19 mouse cellular contexts compared by ENCODE assay signal in the genomic region with DNA sequence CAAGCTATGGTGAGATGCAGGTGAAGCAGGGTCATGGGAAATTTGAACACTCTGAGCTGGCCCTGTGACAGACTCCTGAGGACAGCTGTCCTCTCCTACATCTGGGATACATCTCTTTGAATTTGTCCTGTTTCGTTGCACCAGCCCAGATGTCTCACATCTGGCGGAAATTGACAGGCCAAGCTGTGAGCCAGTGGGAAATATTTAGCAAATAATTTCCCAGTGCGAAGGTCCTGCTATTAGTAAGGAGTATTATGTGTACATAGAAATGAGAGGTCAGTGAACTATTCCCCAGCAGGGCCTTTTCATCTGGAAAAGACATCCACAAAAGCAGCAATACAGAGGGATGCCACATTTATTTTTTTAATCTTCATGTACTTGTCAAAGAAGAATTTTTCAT. TPM values are rescaled to one million over a fixed set of nuclear protein-coding genes. Genes with fewer than 3 reads are reported as not detected.
DNase-seq lines count a peak whose midpoint lies in the region; ATAC-seq and TF ChIP-seq lines count a peak whose summit lies in the region.
"Had no signal": no experiment of that assay in that cellular context is flagged by ENCODE, and none has a peak within 500 bp of the region (broad histone marks: within the 10 kb centered on the region; RNA-seq: fewer than 3 reads in every experiment).

No protein-coding gene starts in this region.

- no peak overlapping the region for H3K4me3 ChIP-seq in hindbrain, embryonic 10.5 days
- no peak overlapping the region for H3K4me3 ChIP-seq in hindbrain, embryonic 16.5 days (ENCODE audit: low read length)
- no peak overlapping the region for H3K4me3 ChIP-seq in lung, postnatal 0 days (ENCODE audit: low read depth, low read length)
- H3K4me3 ChIP-seq: intestine, embryonic 15.5 days; liver, embryonic 12.5 days; midbrain, embryonic 15.5 days had no signal

- H3K9ac ChIP-seq in hindbrain, embryonic 16.5 days (ENCODE audit: low read depth, low read length): no peak overlapping the region
- no peak overlapping the region for H3K9ac ChIP-seq in lung, postnatal 0 days (replicated peaks; ENCODE audit: low read depth)
- H3K9ac ChIP-seq: forebrain, postnatal 0 days; intestine, embryonic 15.5 days; liver, embryonic 12.5 days; midbrain, embryonic 15.5 days had no signal

- no peak for TF ChIP-seq EP300 in lung, postnatal 0 days (IDR thresholded peaks at IDR 0.05)

- ATAC-seq in hindbrain, embryonic 16.5 days: no peak
- ATAC-seq in lung, postnatal 0 days: 0 out of 2 replicates have a peak, but pooled peaks have one; percentile 14
- ATAC-seq: forebrain, postnatal 0 days; intestine, embryonic 15.5 days; liver, embryonic 12.5 days; midbrain, embryonic 15.5 days had no signal

- H3K27ac ChIP-seq in hindbrain, embryonic 10.5 days: no peak overlapping the region
- no peak overlapping the region for H3K27ac ChIP-seq in hindbrain, embryonic 16.5 days (ENCODE audit: low read depth, low read length)
- H3K27ac ChIP-seq in lung, postnatal 0 days (ENCODE audit: low read length): no peak overlapping the region
- H3K27ac ChIP-seq: intestine, embryonic 15.5 days; liver, embryonic 12.5 days; macrophage; midbrain, embryonic 15.5 days had no signal

- H3K27me3 ChIP-seq in hindbrain, embryonic 10.5 days (ENCODE audit: insufficient read depth, poor library complexity, severe bottlenecking): peaks cover 9% of the 10 kb centered on the region; the same call in 1 of the 2 replicates
- no peaks in the 10 kb centered on the region for H3K27me3 ChIP-seq in hindbrain, embryonic 16.5 days (replicated peaks; ENCODE audit: control insufficient read depth, insufficient read depth, low read length)
- H3K27me3 ChIP-seq in lung, postnatal 0 days (replicated peaks; ENCODE audit: insufficient read depth, low read length): no peaks in the 10 kb centered on the region
- H3K27me3 ChIP-seq: intestine, embryonic 15.5 days; liver, embryonic 12.5 days had no signal

- DNase-seq in embryo, embryonic 10.5 days (ENCODE audit: low spot score): peak; percentile 35
- no peak for DNase-seq in embryo, embryonic 9.5 days (ENCODE audit: extremely low spot score)
- DNase-seq in hindbrain, embryonic 10.5 days (ENCODE audit: low spot score): peak; percentile 30
- peak; percentile 24 for DNase-seq in lung, postnatal 0 days (ENCODE audit: low spot score)
- DNase-seq in lung, postnatal 36 days: no peak
- DNase-seq in mesoderm, embryonic 11.5 days (ENCODE audit: low read depth, low spot score): peak; percentile 63
- no peak for DNase-seq in urinary bladder, adult 2 months (ENCODE audit: low spot score)
- DNase-seq: adrenal gland, postnatal 10 days; cerebellum, adult 8-10 months; forebrain, postnatal 0 days; gastrocnemius, postnatal 14 days; left cerebral cortex, postnatal 4 days; right cerebral cortex, postnatal 25 days; thymus, adult 2 months had no signal

- H3K9me3 ChIP-seq in hindbrain, embryonic 10.5 days: no peaks in the 10 kb centered on the region
- no peaks in the 10 kb centered on the region for H3K9me3 ChIP-seq in hindbrain, embryonic 16.5 days (ENCODE audit: control insufficient read depth, low read length)
- no peaks in the 10 kb centered on the region for H3K9me3 ChIP-seq in lung, postnatal 0 days (ENCODE audit: low read length)
- H3K9me3 ChIP-seq: intestine, embryonic 15.5 days; liver, embryonic 12.5 days; midbrain, embryonic 15.5 days had no signal

- H3K4me2 ChIP-seq in hindbrain, embryonic 16.5 days (ENCODE audit: low read length): no peak overlapping the region
- H3K4me2 ChIP-seq in lung, postnatal 0 days (replicated peaks; ENCODE audit: low read depth, low read length): no peak overlapping the region
- H3K4me2 ChIP-seq: intestine, embryonic 15.5 days; liver, embryonic 12.5 days; midbrain, embryonic 15.5 days had no signal

- H3K4me1 ChIP-seq in hindbrain, embryonic 10.5 days (replicated peaks): peaks cover 19% of the 10 kb centered on the region
- H3K4me1 ChIP-seq in hindbrain, embryonic 16.5 days (ENCODE audit: control insufficient read depth, insufficient read depth, low read depth, low read length): peaks cover 6% of the 10 kb centered on the region
- peaks cover 4% of the 10 kb centered on the region; the same call in 1 of the 2 replicates for H3K4me1 ChIP-seq in lung, postnatal 0 days (ENCODE audit: insufficient read depth, low read depth, low read length)
- H3K4me1 ChIP-seq: liver, embryonic 12.5 days had no signal

- no peaks in the 10 kb centered on the region for H3K36me3 ChIP-seq in hindbrain, embryonic 10.5 days
- H3K36me3 ChIP-seq in hindbrain, embryonic 16.5 days (ENCODE audit: control insufficient read depth, insufficient read depth, low read length): no peaks in the 10 kb centered on the region
- H3K36me3 ChIP-seq in lung, postnatal 0 days (ENCODE audit: insufficient read depth, low read length): peaks cover 8% of the 10 kb centered on the region; the same call in 1 of the 2 replicates
- H3K36me3 ChIP-seq: intestine, embryonic 15.5 days; liver, embryonic 12.5 days; midbrain, embryonic 15.5 days had no signal

- no peak for TF ChIP-seq CTCF in lung, postnatal 0 days (IDR thresholded peaks at IDR 0.05)

- 75% methylated on average over 3 of the region's 3 CpGs for WGBS in hindbrain, embryonic 10.5 days
- WGBS in hindbrain, embryonic 16.5 days: 83% methylated on average over 3 of the region's 3 CpGs
- 67% methylated on average over 3 of the region's 3 CpGs for WGBS in lung, postnatal 0 days

RNA-seq across cellular contexts. Expression of gene Cd83, which starts 17.4 kb away (rescaled TPM):
- polyA plus RNA-seq in hindbrain, embryonic 10.5 days (2016; fragmentation: Nextera tagmentation; extraction: Ambion mirVana): 4.0 and 5.4 TPM in 2 replicates
- 33.9 and 36.4 TPM in 2 replicates for polyA plus RNA-seq in hindbrain, embryonic 16.5 days (2015; fragmentation: Nextera tagmentation; extraction: Ambion mirVana)
- polyA plus RNA-seq in lung, postnatal 0 days (2015; fragmentation: Nextera tagmentation; extraction: Ambion mirVana): 19.0 and 30.7 TPM in 2 replicates
- 3.5 and 5.4 TPM in 2 replicates for polyA plus RNA-seq in urinary bladder, adult 2 months (2012; rRNA removed)

Comparison
In these comparisons a context has a peak if more than half of its experiments do, and no peak if none do; other contexts are left out.
1. DNase-seq: peak in embryo, embryonic 10.5 days (single experiment), hindbrain, embryonic 10.5 days (single experiment), lung, postnatal 0 days (single experiment) and mesoderm, embryonic 11.5 days (single experiment); none in embryo, embryonic 9.5 days (single experiment), lung, postnatal 36 days (single experiment) and urinary bladder, adult 2 months (single experiment).